Mouse (Mus musculus) thymus, postnatal 14 days (tissue): Measurements from ENCODE around the gene Zfp612.

Experiments
- DNase-seq: peaks from one replicate; pipeline ENCODE4 v3.0.0; 2021

Gene Zfp612

DNA sequence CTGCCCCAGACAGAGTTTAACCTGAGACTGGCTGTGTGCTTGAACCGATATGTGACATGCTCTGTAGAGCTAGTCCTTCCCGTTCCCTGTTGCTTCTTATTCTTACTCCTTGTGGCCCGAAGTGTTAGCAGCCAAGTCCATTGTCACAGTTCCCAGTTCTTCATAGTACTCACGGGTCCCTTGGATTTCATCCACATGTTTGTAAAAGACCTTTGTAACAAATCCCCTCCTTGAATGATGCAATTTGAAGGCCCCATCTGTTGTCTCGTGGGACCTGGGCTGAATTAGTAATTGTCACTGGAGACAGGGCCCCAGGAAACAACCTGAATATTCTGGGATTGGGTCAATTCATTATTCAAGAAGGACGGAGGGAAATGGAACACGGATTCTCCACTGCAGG lies 56.0 kb downstream of the Zfp612 start:
- no peak for DNase-seq

DNA sequence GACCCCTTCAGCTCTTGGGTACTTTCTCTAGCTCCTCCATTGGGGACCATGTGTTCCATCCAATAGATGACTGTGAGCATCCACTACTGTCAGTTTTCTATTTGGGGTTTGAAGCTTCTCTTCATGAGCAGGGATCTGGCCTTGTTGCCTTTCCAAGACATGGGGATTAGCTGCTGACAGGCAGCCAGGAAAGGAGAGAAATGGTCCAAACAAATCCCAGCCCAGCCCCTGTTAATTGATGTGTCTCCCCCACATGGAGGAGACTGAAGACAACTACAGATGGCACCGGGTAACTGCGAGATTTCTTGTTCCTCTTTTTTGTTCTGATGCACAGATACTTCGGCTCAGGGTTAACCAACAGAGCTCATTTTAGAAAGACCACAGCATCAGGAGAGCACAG lies 60.6 kb downstream of the Zfp612 start:
- DNase-seq: no peak

DNA sequence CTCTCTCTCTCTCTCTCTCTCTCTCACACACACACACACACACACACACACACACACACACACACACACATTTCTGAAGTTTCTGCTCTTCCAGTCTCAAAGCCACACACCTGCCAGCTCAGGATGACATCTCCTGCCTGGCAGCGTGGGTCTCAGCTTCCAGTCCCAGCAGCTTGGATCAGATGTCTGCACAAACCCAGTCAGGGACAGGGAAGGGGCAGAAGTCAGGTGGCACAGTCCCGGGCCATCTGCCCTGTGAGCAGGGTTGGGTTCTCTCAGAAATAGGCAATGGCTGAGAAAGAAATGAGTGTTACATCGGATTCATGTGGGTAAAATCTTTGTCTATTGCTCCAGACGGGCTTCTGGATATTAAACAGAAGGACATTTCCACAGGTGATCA lies 61.2 kb downstream of the Zfp612 start:
- DNase-seq: no peak
